Mouse (Mus musculus): ENCODE results near the gene Zmiz1.

The Zmiz1 gene

DNA sequence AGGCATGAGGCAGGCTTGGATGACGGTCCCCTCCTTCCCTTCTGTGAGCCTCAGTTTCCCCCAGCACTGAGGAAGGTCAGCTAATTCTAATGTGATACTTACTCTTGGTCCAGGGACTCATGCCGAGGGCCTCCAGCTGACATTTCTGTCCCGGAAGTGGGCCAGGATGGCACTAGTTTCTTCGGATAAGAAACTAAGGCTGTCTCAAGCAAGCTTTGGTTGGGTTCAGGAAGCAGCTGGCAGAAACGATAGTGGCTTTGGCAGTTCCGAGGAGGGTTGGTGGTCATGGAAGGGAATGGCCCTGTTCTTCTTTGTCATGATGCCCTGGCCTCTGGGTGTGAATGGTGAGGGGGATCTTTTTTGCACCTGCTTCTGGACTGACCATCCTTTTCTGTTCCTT lies 236.1 kb downstream of the Zmiz1 start:
- DNase-seq (ENCODE audit: low spot score): no peak

DNA sequence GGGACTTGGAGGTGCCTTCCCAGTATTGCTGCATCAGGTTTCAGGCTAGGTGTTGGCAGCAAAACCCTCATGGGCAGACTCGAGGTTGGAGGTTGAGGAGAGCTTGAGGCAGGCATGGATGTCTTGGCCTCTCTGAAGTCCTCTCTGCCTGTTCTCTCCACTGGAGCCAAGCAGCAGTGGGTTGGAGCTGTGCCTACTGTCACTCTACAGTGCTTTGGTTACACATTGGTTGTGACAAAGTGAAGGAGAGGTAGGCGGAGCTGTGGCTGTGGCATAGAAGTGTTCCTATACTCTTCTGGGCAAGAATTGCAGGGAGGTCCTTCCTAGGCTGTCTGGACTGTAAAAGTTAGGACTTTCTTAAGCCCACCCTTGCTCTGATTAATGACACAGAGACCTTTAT lies 237.4 kb downstream of the Zmiz1 start:
- no peak for DNase-seq (ENCODE audit: low spot score)

DNA sequence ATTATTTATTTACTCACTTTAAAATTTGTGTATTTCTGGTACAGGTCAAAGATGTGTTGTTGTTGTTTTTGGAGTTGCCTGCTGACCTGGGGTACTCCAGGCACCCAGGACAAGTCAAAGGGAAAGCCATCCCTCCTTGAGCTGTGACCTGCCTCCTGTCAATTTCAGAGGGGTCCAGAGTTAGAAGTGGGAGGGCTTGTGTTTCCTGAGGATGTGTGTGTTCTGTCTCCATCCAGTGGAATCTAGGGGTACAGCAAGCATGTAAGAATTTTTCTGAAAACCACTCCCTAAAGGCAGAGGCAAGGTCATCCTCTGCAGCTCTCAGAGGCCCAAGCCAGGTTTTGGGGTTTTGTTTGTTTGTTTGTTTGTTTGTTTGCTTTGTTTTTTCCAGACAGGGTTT lies 243.0 kb downstream of the Zmiz1 start:
- no peak for DNase-seq (ENCODE audit: low spot score)

DNA sequence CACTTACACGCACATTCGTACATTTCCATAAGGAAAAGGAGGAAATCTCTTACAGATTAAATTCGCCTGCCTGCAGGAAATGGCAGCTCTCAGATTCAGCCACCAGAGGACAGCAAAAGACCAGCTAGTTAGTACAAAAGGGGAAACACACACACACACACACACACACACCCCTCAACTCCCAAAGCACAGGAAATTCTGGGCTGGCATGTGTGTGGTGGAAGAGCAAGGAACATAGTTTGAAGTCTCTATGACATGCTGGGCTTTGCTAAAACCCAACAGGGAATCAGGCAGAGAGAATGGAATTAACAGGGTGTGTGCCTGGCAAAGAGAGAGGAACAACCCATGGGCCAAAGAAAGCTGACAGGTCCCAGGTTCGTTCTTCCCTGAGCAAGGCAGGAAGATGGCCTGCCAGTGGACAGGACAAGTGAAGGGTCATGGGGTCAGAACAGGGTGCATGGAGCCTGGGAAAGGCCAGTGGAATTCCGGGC lies 248.8 kb downstream of the Zmiz1 start:
- peak; percentile 23 for DNase-seq (ENCODE audit: low spot score)

DNA sequence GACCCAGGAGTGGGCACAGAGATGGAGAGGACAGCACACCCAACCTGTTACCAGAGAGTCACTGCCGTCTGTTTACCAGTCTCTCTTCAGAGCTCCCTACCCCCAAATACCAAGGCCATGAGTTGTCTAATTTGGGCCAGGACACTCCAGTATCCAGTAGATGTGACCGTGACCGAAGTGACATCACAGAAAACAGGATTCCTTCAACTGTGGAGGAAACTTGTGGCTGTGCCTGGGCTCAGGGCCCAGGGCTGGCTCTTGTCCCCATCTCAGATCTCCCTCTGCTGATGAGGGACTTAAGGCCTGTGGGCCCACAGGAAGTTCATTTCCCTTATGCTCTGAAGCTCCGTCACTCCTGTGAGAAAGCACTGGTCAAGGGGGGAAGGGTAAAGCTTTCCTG lies 249.5 kb downstream of the Zmiz1 start:
- DNase-seq (ENCODE audit: low spot score): peak; percentile 33

DNA sequence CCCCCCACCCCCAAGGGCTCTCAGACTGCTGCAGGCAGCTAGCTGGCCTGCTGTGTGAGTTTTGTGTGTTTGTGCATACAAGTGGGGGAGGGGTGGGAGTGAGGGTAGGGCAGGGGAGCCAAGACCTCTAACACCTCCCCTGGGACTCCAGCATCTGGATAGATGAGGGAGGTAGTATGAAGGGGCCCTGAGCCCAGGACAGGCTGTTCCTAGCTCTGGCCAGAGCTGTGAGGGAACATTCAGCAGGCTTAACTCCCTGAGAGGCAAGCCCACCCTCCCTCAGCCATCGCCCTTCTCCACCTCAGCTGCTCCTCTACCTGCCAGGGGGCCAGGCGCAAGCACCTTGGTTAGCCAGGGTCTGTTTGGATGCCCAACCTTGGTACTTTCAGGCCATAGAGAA lies 249.9 kb downstream of the Zmiz1 start:
- no peak for DNase-seq (ENCODE audit: low spot score)

GRCm38 (mm10) chr14:25710073-25710472 lies 251.1 kb downstream of the Zmiz1 start:
- no peak for DNase-seq (ENCODE audit: low spot score)

GRCm38 (mm10) chr14:25710681-25711080 lies 251.7 kb downstream of the Zmiz1 start:
- DNase-seq (ENCODE audit: low spot score): no peak

DNA sequence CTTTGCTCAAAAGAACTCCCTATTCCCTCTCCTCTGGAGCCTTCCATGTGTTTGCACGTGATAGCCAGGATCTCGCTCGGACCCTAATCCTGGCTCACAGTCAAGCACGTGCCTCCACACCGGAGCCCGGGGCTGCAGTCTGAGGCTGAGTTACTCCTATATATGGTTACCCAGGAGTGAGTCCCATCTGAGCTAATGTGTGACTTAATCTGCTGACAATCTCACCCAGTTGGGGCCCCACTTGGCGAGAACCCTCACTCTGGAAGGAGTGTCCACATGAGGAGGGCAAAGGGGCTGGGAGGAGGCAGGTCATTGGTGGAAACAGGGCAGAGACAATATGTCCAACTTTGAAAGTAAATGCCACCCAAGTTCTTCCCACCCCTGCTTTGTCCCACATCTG lies 252.2 kb downstream of the Zmiz1 start:
- no peak for DNase-seq (ENCODE audit: low spot score)

GRCm38 (mm10) chr14:25711602-25712001 lies 252.6 kb downstream of the Zmiz1 start:
- DNase-seq (ENCODE audit: low spot score): no peak

- no peak for DNase-seq (ENCODE audit: low spot score)
Observed at GRCm38 (mm10) chr14:25713443-25713842, 254.5 kb downstream of the Zmiz1 start.
